Mouse (Mus musculus): ENCODE measurements around the gene Car5a. TPM values are rescaled to one million over a fixed set of nuclear protein-coding genes. Genes with fewer than 3 reads are reported as not detected.

Gene Car5a
- polyA plus RNA-seq, 1 experiment from 2014 or later: 0.40 TPM

GRCm38 (mm10) chr8:121885001-121885400 lies 59.7 kb downstream of the Car5a start:
- no peaks in the 10 kb centered on the region for H3K9me3 ChIP-seq (replicated peaks)
- peaks cover 3% of the 10 kb centered on the region; the same call in 1 of the 2 replicates for H3K4me1 ChIP-seq
- no peak overlapping the region for H3K9ac ChIP-seq
- H3K4me3 ChIP-seq (replicated peaks): no peak overlapping the region
- ATAC-seq (replicated peaks; ENCODE audit: low FRiP score): no peak
- peaks cover 66% of the 10 kb centered on the region for H3K36me3 ChIP-seq
- WGBS: 95% methylated on average over 9 of the region's 9 CpGs
- H3K27ac ChIP-seq: no peak overlapping the region
- no peaks in the 10 kb centered on the region for H3K27me3 ChIP-seq
- H3K4me2 ChIP-seq: no peak overlapping the region

- Histone ChIP-seq H3K9ac (no peak overlapping the region), H3K4me3 (replicated peaks) (no peak overlapping the region), H3K36me3 (peaks cover 66% of the 10 kb centered on the region), H3K9me3 (replicated peaks) (no peaks in the 10 kb centered on the region), H3K27ac (no peak overlapping the region), H3K4me2 (no peak overlapping the region), H3K4me1 (peaks cover 3% of the 10 kb centered on the region; the same call in 1 of the 2 replicates), H3K27me3 (no peaks in the 10 kb centered on the region)
- no peak for ATAC-seq (replicated peaks; ENCODE audit: low FRiP score)
- 96% methylated on average over 3 of the region's 3 CpGs for WGBS
These were observed 60.5 kb downstream of the Car5a start for GRCm38 (mm10) chr8:121884181-121884580.

GRCm38 (mm10) chr8:121881921-121882320 lies 62.8 kb downstream of the Car5a start:
- no peak overlapping the region for H3K4me3 ChIP-seq (replicated peaks)
- no peaks in the 10 kb centered on the region for H3K27me3 ChIP-seq
- no peak overlapping the region for H3K27ac ChIP-seq
- ATAC-seq (replicated peaks; ENCODE audit: low FRiP score): no peak
- H3K9ac ChIP-seq: no peak overlapping the region
- H3K36me3 ChIP-seq: peaks cover 52% of the 10 kb centered on the region
- H3K9me3 ChIP-seq (replicated peaks): no peaks in the 10 kb centered on the region
- whole genome bisulfite sequencing: 83% methylated on average over 5 of the region's 5 CpGs
- H3K4me1 ChIP-seq: peaks cover 13% of the 10 kb centered on the region; the same call in 1 of the 2 replicates
- no peak overlapping the region for H3K4me2 ChIP-seq

- 45% methylated on average over 1 of the region's 1 CpGs for WGBS
- no peak overlapping the region for H3K27ac ChIP-seq
- H3K9ac ChIP-seq: no peak overlapping the region
- no peaks in the 10 kb centered on the region for H3K27me3 ChIP-seq
- no peaks in the 10 kb centered on the region for H3K9me3 ChIP-seq (replicated peaks)
- H3K36me3 ChIP-seq: peaks cover 41% of the 10 kb centered on the region
- H3K4me3 ChIP-seq (replicated peaks): no peak overlapping the region
- ATAC-seq (replicated peaks; ENCODE audit: low FRiP score): no peak
- H3K4me1 ChIP-seq: peaks cover 16% of the 10 kb centered on the region; the same call in 1 of the 2 replicates
- H3K4me2 ChIP-seq: no peak overlapping the region
These were observed 63.9 kb downstream of the Car5a start for GRCm38 (mm10) chr8:121880818-121881217.

GRCm38 (mm10) chr8:121879712-121880111 lies 65.0 kb downstream of the Car5a start:
- Histone ChIP-seq H3K36me3 (peaks cover 30% of the 10 kb centered on the region), H3K27me3 (no peaks in the 10 kb centered on the region), H3K4me1 (peaks cover 27% of the 10 kb centered on the region), H3K4me3 (replicated peaks) (no peak overlapping the region), H3K9ac (no peak overlapping the region), H3K9me3 (replicated peaks) (no peaks in the 10 kb centered on the region), H3K27ac (no peak overlapping the region), H3K4me2 (no peak overlapping the region)
- 95% methylated on average over 3 of the region's 3 CpGs for WGBS
- no peak for ATAC-seq (replicated peaks; ENCODE audit: low FRiP score)

- Histone ChIP-seq H3K4me1 (peaks cover 35% of the 10 kb centered on the region), H3K4me3 (replicated peaks) (no peak overlapping the region), H3K9ac (no peak overlapping the region), H3K4me2 (no peak overlapping the region), H3K9me3 (replicated peaks) (no peaks in the 10 kb centered on the region), H3K36me3 (peaks cover 12% of the 10 kb centered on the region), H3K27ac (no peak overlapping the region), H3K27me3 (0 out of 2 replicates have a peak, but pooled peaks cover 1% of the 10 kb centered on the region)
- no peak for ATAC-seq (replicated peaks; ENCODE audit: low FRiP score)
- WGBS: 76% methylated on average over 7 of the region's 7 CpGs
These were observed 66.8 kb downstream of the Car5a start for GRCm38 (mm10) chr8:121877828-121878480.

GRCm38 (mm10) chr8:121877212-121877611 lies 67.5 kb downstream of the Car5a start:
- no peaks in the 10 kb centered on the region for H3K9me3 ChIP-seq (replicated peaks)
- H3K4me2 ChIP-seq: no peak overlapping the region
- peaks cover 5% of the 10 kb centered on the region; the same call in 1 of the 2 replicates for H3K36me3 ChIP-seq
- 44% methylated on average over 5 of the region's 5 CpGs for WGBS
- H3K4me3 ChIP-seq (replicated peaks): no peak overlapping the region
- 0 out of 2 replicates have a peak, but pooled peaks cover 6% of the 10 kb centered on the region for H3K27me3 ChIP-seq
- peaks cover 40% of the 10 kb centered on the region for H3K4me1 ChIP-seq
- H3K27ac ChIP-seq: no peak overlapping the region
- H3K9ac ChIP-seq: no peak overlapping the region
- ATAC-seq (replicated peaks; ENCODE audit: low FRiP score): no peak

GRCm38 (mm10) chr8:121875517-121875916 lies 69.2 kb downstream of the Car5a start:
- no peak overlapping the region for H3K9ac ChIP-seq
- H3K27ac ChIP-seq: 0 out of 2 replicates have a peak overlapping the region, but pooled peaks have one; percentile 14
- no peak overlapping the region for H3K4me2 ChIP-seq
- no peaks in the 10 kb centered on the region for H3K9me3 ChIP-seq (replicated peaks)
- no peak for ATAC-seq (replicated peaks; ENCODE audit: low FRiP score)
- H3K27me3 ChIP-seq: 0 out of 2 replicates have a peak, but pooled peaks cover 8% of the 10 kb centered on the region
- H3K4me3 ChIP-seq (replicated peaks): no peak overlapping the region
- 67% methylated on average over 9 of the region's 9 CpGs for WGBS
- peaks cover 41% of the 10 kb centered on the region for H3K4me1 ChIP-seq
- H3K36me3 ChIP-seq: no peaks in the 10 kb centered on the region

GRCm38 (mm10) chr8:121875045-121875444 lies 69.7 kb downstream of the Car5a start:
- H3K9me3 ChIP-seq (replicated peaks): no peaks in the 10 kb centered on the region
- no peak overlapping the region for H3K4me2 ChIP-seq
- 0 out of 2 replicates have a peak overlapping the region, but pooled peaks have one; percentile 14 for H3K27ac ChIP-seq
- H3K4me1 ChIP-seq: peaks cover 41% of the 10 kb centered on the region
- H3K36me3 ChIP-seq: no peaks in the 10 kb centered on the region
- 32% methylated on average over 3 of the region's 3 CpGs for WGBS
- no peak overlapping the region for H3K9ac ChIP-seq
- H3K27me3 ChIP-seq: 0 out of 2 replicates have a peak, but pooled peaks cover 8% of the 10 kb centered on the region
- no peak overlapping the region for H3K4me3 ChIP-seq (replicated peaks)
- ATAC-seq (replicated peaks; ENCODE audit: low FRiP score): no peak

GRCm38 (mm10) chr8:121874031-121874430 lies 70.7 kb downstream of the Car5a start:
- no peak overlapping the region for H3K9ac ChIP-seq
- H3K4me3 ChIP-seq (replicated peaks): no peak overlapping the region
- ATAC-seq (replicated peaks; ENCODE audit: low FRiP score): peak; percentile 63; the same call in 1 of the 2 replicates
- peaks cover 41% of the 10 kb centered on the region for H3K4me1 ChIP-seq
- H3K27ac ChIP-seq: no peak overlapping the region; the same call in 1 of the 2 replicates
- H3K36me3 ChIP-seq: no peaks in the 10 kb centered on the region
- no peaks in the 10 kb centered on the region for H3K9me3 ChIP-seq (replicated peaks)
- WGBS: 41% methylated on average over 9 of the region's 9 CpGs
- H3K27me3 ChIP-seq: 0 out of 2 replicates have a peak, but pooled peaks cover 8% of the 10 kb centered on the region
- H3K4me2 ChIP-seq: no peak overlapping the region

GRCm38 (mm10) chr8:121871833-121872440 lies 72.8 kb downstream of the Car5a start:
- no peak overlapping the region for H3K4me2 ChIP-seq
- ATAC-seq (replicated peaks; ENCODE audit: low FRiP score): no peak
- no peak overlapping the region for H3K4me3 ChIP-seq (replicated peaks)
- WGBS: 29% methylated on average over 10 of the region's 10 CpGs
- H3K9ac ChIP-seq: no peak overlapping the region
- 0 out of 2 replicates have a peak, but pooled peaks cover 8% of the 10 kb centered on the region for H3K27me3 ChIP-seq
- H3K27ac ChIP-seq: no peak overlapping the region
- no peaks in the 10 kb centered on the region for H3K36me3 ChIP-seq
- peaks cover 31% of the 10 kb centered on the region for H3K4me1 ChIP-seq
- H3K9me3 ChIP-seq (replicated peaks): no peaks in the 10 kb centered on the region

- ATAC-seq (replicated peaks; ENCODE audit: low FRiP score): no peak
- Histone ChIP-seq H3K4me3 (replicated peaks) (no peak overlapping the region), H3K27me3 (0 out of 2 replicates have a peak, but pooled peaks cover 8% of the 10 kb centered on the region), H3K36me3 (no peaks in the 10 kb centered on the region), H3K4me2 (no peak overlapping the region), H3K9me3 (replicated peaks) (no peaks in the 10 kb centered on the region), H3K27ac (no peak overlapping the region), H3K9ac (no peak overlapping the region), H3K4me1 (peaks cover 22% of the 10 kb centered on the region)
- 73% methylated on average over 2 of the region's 2 CpGs for WGBS
These were observed 74.5 kb downstream of the Car5a start for GRCm38 (mm10) chr8:121870190-121870589.
